Comparison of ENCODE assay signal across 8 mouse cellular contexts in genomic region chr11:83302124-83302523, GRCm38 (mm10). TPM values are rescaled to one million over a fixed set of nuclear protein-coding genes. Genes with fewer than 3 reads are reported as not detected.
DNase-seq lines count a peak whose midpoint lies in the region; ATAC-seq lines count a peak whose summit lies in the region.

No protein-coding gene starts in this region.

- DNase-seq in lung, adult 18-20 months: peak; percentile 19 to 36
- DNase-seq in lung, postnatal 14 days: no peak
- no peak for DNase-seq in midbrain, embryonic 10.5 days (ENCODE audit: low spot score)
- DNase-seq in embryo, embryonic 9.5 days (ENCODE audit: extremely low spot score): no peak
- DNase-seq in urinary bladder, postnatal 14 days (ENCODE audit: low spot score): no peak
- DNase-seq in adrenal gland, adult 8-10 months: no peak

- H3K9ac ChIP-seq in embryonic facial prominence, embryonic 15.5 days: peak overlapping the region; percentile 90; the same call in 1 of the 2 replicates
- H3K9ac ChIP-seq in kidney, embryonic 16.5 days (replicated peaks; ENCODE audit: low read length): peak overlapping the region; percentile 87

- H3K4me3 ChIP-seq in embryonic facial prominence, embryonic 15.5 days (replicated peaks): peak overlapping the region; percentile 95
- peak overlapping the region; percentile 84 for H3K4me3 ChIP-seq in kidney, embryonic 16.5 days (ENCODE audit: low read length)
- H3K4me3 ChIP-seq in midbrain, embryonic 10.5 days: peak overlapping the region; percentile 80

- WGBS in embryonic facial prominence, embryonic 15.5 days: 5% methylated on average over 10 of the region's 10 CpGs
- 7% methylated on average over 10 of the region's 10 CpGs for WGBS in kidney, embryonic 16.5 days
- 8% methylated on average over 10 of the region's 10 CpGs for WGBS in midbrain, embryonic 10.5 days

- H3K27me3 ChIP-seq in embryonic facial prominence, embryonic 15.5 days: no peaks in the 10 kb centered on the region
- H3K27me3 ChIP-seq in kidney, embryonic 16.5 days (ENCODE audit: insufficient read depth, low read length): no peaks in the 10 kb centered on the region
- no peaks in the 10 kb centered on the region for H3K27me3 ChIP-seq in midbrain, embryonic 10.5 days (ENCODE audit: low read depth, poor library complexity, severe bottlenecking)

- peaks cover 5% of the 10 kb centered on the region; the same call in 1 of the 2 replicates for H3K36me3 ChIP-seq in embryonic facial prominence, embryonic 15.5 days
- no peaks in the 10 kb centered on the region for H3K36me3 ChIP-seq in kidney, embryonic 16.5 days (ENCODE audit: insufficient read depth, low read length)
- H3K36me3 ChIP-seq in midbrain, embryonic 10.5 days: peaks cover 5% of the 10 kb centered on the region

- peaks cover 28% of the 10 kb centered on the region for H3K4me1 ChIP-seq in embryonic facial prominence, embryonic 15.5 days
- peaks cover 33% of the 10 kb centered on the region for H3K4me1 ChIP-seq in kidney, embryonic 16.5 days (ENCODE audit: insufficient read depth, low read length)
- H3K4me1 ChIP-seq in midbrain, embryonic 10.5 days: peaks cover 50% of the 10 kb centered on the region

- peak overlapping the region; percentile 94 for H3K27ac ChIP-seq in embryonic facial prominence, embryonic 15.5 days (replicated peaks)
- peak overlapping the region; percentile 97 for H3K27ac ChIP-seq in kidney, embryonic 16.5 days (ENCODE audit: low read length)
- peak overlapping the region; percentile 92 for H3K27ac ChIP-seq in midbrain, embryonic 10.5 days (replicated peaks)

- H3K4me2 ChIP-seq in embryonic facial prominence, embryonic 15.5 days (replicated peaks): peak overlapping the region; percentile 61
- H3K4me2 ChIP-seq in kidney, embryonic 16.5 days (replicated peaks; ENCODE audit: low read depth, low read length): peak overlapping the region; percentile 78

- H3K9me3 ChIP-seq in embryonic facial prominence, embryonic 15.5 days (replicated peaks): no peaks in the 10 kb centered on the region
- H3K9me3 ChIP-seq in kidney, embryonic 16.5 days (ENCODE audit: low read length): no peaks in the 10 kb centered on the region
- no peaks in the 10 kb centered on the region for H3K9me3 ChIP-seq in midbrain, embryonic 10.5 days (replicated peaks)

- ATAC-seq in embryonic facial prominence, embryonic 15.5 days (ENCODE audit: insufficient number of reproducible peaks, low FRiP score, low TSS enrichment, low read depth): no peak
- ATAC-seq in kidney, embryonic 16.5 days (ENCODE audit: low FRiP score, low TSS enrichment): no peak

RNA-seq across cellular contexts. Expression of gene Pex12, which starts 0.3 kb away (rescaled TPM):
- polyA plus RNA-seq in embryonic facial prominence, embryonic 15.5 days (2015; fragmentation: Nextera tagmentation; extraction: Ambion mirVana): 14.1 and 14.4 TPM in 2 replicates
- polyA plus RNA-seq in kidney, embryonic 16.5 days (2015; fragmentation: Nextera tagmentation; extraction: Ambion mirVana): 14.0 and 15.2 TPM in 2 replicates
- polyA plus RNA-seq in midbrain, embryonic 10.5 days (2016; fragmentation: Nextera tagmentation; extraction: Ambion mirVana): 17.0 and 18.0 TPM in 2 replicates
- total RNA-seq in adrenal gland, adult 8-10 months (2022): 10 to 100 TPM; 17.3 to 24.2 (median 20.4) TPM

RNA-seq across cellular contexts. Expression of gene Ap2b1, which starts 3.3 kb away (rescaled TPM):
- polyA plus RNA-seq in embryonic facial prominence, embryonic 15.5 days (2015; fragmentation: Nextera tagmentation; extraction: Ambion mirVana): 47.3 and 53.9 TPM in 2 replicates
- polyA plus RNA-seq in kidney, embryonic 16.5 days (2015; fragmentation: Nextera tagmentation; extraction: Ambion mirVana): 64.2 and 70.8 TPM in 2 replicates
- polyA plus RNA-seq in midbrain, embryonic 10.5 days (2016; fragmentation: Nextera tagmentation; extraction: Ambion mirVana): 73.5 and 89.6 TPM in 2 replicates
- 100 to 1,000 TPM; 110 to 118 (median 117) TPM for total RNA-seq in adrenal gland, adult 8-10 months (2022)

RNA-seq across cellular contexts. Expression of gene Slfn14, which starts 15.6 kb away (rescaled TPM):
- polyA plus RNA-seq in embryonic facial prominence, embryonic 15.5 days (2015; fragmentation: Nextera tagmentation; extraction: Ambion mirVana): 0.05 and 0.14 TPM in 2 replicates
- 0.25 and 0.42 TPM in 2 replicates for polyA plus RNA-seq in kidney, embryonic 16.5 days (2015; fragmentation: Nextera tagmentation; extraction: Ambion mirVana)
- polyA plus RNA-seq in midbrain, embryonic 10.5 days (2016; fragmentation: Nextera tagmentation; extraction: Ambion mirVana): 0.12 and 0.21 TPM in 2 replicates
- not detected for total RNA-seq in adrenal gland, adult 8-10 months (2022)

Comparison
In these comparisons a context has a peak if more than half of its experiments do, and no peak if none do; other contexts are left out.
1. DNase-seq: peak in lung, adult 18-20 months (2 of 2); none in lung, postnatal 14 days (single experiment), midbrain, embryonic 10.5 days (single experiment), embryo, embryonic 9.5 days (single experiment), urinary bladder, postnatal 14 days (single experiment) and adrenal gland, adult 8-10 months (single experiment).
2. Peak in every context shown above with its lines, with median percentiles within 50 percentile points of each other: H3K27ac ChIP-seq and H3K4me3 ChIP-seq.